Mouse (Mus musculus): ENCODE data around the gene Rfpl4.
"Not testable (repeated sequence)": the region's sequence is repeated elsewhere in the genome, so short reads cannot be mapped to it uniquely, and the experiment has no call there.

Rfpl4 gene

GRCm38 (mm10) chr7:5080815-5081214, 35.9 kb downstream of the Rfpl4 start:
- no peak for DNase-seq (ENCODE audit: low spot score)

- peak; percentile 95 for DNase-seq (ENCODE audit: low spot score)
Observed at GRCm38 (mm10) chr7:5080010-5080751, 36.6 kb downstream of the Rfpl4 start, which contains the start of gene Epn1. TSS of gene Epn1 (plus strand) at chr7:5080235.

- DNase-seq (ENCODE audit: low spot score) = not testable (repeated sequence)
Observed at GRCm38 (mm10) chr7:5079365-5080009, 37.3 kb downstream of the Rfpl4 start.

GRCm38 (mm10) chr7:5076931-5077330, 39.8 kb downstream of the Rfpl4 start:
- DNase-seq (ENCODE audit: low spot score) = no peak

DNA sequence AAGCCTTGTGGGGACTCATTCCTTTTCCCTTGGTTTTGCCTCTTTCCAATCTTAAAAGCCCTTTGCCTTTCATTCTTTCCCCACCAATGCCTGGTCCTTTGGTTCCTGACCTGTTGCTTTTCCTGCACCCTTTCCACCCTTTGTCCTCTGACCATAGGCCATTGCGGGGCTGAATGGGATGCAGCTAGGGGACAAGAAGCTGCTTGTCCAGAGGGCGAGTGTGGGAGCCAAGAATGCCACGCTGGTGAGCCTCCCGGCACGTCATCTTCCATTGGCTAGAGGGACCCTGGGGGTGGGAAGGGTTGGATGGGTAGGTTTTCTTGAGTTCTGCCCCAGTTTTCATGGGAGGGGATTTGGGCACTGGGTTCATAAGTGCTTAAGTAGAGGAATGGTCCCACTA, 41.8 kb downstream of the Rfpl4 start:
- DNase-seq (ENCODE audit: low spot score) = no peak

DNA sequence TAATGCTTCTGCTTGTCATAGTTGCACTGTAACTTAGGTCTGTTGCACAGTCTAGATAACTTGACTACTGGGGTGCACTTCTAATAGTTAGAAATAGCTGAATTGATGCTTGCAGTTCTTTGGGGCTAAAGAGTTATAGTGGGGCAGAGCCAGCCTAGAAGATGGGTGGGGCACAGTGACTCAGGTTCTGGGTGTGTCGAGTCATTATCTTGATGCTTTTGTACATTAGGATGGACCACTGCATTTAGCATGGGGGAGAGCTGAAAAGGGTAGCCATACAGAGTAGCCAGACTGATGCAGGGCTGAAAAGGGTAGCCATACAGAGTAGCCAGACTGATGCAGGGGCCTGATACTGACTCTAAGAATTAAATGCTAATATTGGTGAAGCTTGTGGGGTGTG, 43.2 kb downstream of the Rfpl4 start:
- DNase-seq (ENCODE audit: low spot score) = no peak

GRCm38 (mm10) chr7:5064886-5065285, 51.9 kb downstream of the Rfpl4 start:
- DNase-seq (ENCODE audit: low spot score) = no peak

- DNase-seq (ENCODE audit: low spot score) = peak; percentile 84
Observed at GRCm38 (mm10) chr7:5062360-5063001, 54.3 kb downstream of the Rfpl4 start.

DNA sequence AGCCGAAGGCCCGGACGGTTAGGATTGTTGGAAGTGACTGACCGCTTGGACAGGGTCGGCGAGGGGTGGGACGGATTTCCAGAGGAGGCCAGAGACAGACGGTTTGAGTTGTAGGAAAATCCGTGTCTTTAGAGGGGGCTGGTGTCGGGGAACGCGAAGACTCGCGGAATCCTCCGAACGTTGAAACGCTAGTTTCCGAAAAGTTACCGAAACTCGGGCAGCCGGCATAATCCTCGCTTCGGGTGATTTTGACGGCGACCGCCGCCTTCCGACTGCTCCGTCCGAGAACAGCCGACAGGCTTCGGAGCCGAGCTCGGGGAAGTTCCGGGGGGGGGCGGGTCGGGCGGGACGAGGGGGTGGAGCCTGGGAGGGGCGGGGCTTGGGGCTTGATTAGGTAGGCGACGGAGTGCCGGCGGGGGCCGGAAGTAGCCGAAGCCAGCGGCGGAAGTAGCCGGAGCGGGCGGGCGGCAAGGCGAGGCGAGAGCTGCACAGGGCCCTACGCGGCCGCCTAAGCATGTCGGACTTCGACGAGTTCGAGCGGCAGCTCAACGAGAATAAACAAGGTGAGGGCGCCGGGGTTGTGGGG, 54.9 kb downstream of the Rfpl4 start, which contains the start of gene U2af2:
Gene U2af2, plus strand, starts transcription at position 370 of the 586 bp plus-strand sequence.
- peak; percentile 92 for DNase-seq (ENCODE audit: low spot score)

DNA sequence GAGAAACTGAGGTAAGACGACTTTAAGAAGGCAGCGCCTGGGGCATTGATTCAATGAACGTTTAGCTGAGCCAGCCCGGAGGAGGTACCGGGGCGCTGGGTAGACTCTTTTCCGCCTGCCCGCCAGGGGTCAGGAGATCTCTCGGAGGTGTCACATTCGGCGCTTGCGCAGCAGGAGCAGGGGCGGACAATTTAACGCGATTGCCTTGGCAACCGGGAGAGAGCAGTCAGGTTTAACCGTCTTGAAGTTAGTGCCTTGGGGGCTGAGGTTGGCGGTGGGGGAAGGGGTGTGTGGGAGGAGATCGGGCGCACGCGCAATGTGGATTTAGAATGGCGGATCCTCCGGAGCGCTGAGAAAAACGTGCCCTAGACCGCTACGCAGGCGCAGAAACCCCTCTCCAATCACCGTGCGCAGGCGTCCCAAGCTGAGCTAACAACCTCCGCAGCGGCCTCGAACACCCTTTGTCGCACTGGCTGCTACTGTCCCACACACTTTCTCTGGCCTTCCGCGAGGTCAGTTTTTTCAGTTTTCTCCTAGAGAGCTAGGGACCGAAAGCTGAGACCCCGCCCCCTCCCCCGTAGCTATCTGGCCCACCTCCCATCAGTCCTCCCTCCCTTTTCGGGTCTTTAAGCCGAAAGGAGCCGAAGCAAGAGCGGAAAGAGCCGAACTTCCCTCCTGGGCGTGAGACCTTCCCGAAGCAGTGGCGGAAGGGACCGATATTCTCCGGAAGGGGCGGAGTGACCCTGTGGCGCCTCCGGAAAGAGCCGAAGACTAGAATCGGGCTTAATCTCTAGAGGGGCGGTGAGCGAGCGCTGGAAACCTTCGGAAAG, 55.6 kb downstream of the Rfpl4 start:
- peak; percentile 99 for DNase-seq (ENCODE audit: low spot score)

- peak; percentile 87 for DNase-seq (ENCODE audit: low spot score)
Observed at GRCm38 (mm10) chr7:5060239-5060731, 56.5 kb downstream of the Rfpl4 start.
